Mouse (Mus musculus) CH12.LX (cell line): ENCODE results near the gene Tulp4. TPM values are rescaled to one million over a fixed set of nuclear protein-coding genes. Genes with fewer than 3 reads are reported as not detected.

Experiments used
- DNase-seq: peaks from one replicate; pipeline ENCODE4 v3.0.0-alpha.2; 2013; ENCODE audit errors: extremely low read depth
- H3K27ac ChIP-seq: 2 replicates; pipeline ENCODE4 v1.5.1; 2012; ENCODE audit warnings: low read depth, mild to moderate bottlenecking, control low read depth, moderate library complexity; ENCODE audit not compliant: insufficient read depth
- H3K27me3 ChIP-seq: replicated peaks from 2 replicates; pipeline ENCODE3; 2012; ENCODE audit warnings: inconsistent platforms
- H3K36me3 ChIP-seq, 2 experiments: replicated peaks in 1 of 2; 2 replicates each; pipeline versions ENCODE3 to v1.6.1; 2012; ENCODE audit warnings: inconsistent platforms in 1 of 2, low read length in 1 of 2, mild to moderate bottlenecking in 1 of 2, mixed read lengths in 1 of 2, moderate library complexity in 1 of 2; ENCODE audit not compliant: control insufficient read depth in 1 of 2, insufficient read depth in 1 of 2
- H3K4me1 ChIP-seq, 2 experiments: 2 replicates each; pipeline ENCODE4 v1.6.1; 2012; ENCODE audit warnings: inconsistent platforms in 1 of 2, moderate library complexity in 1 of 2; ENCODE audit not compliant: insufficient read depth in 2 of 2, control insufficient read depth in 1 of 2
- H3K4me2 ChIP-seq: 2 replicates; pipeline ENCODE4 v1.6.1; 2012; ENCODE audit warnings: low read depth, mild to moderate bottlenecking, control low read depth; ENCODE audit not compliant: poor library complexity, insufficient read depth, severe bottlenecking
- H3K4me3 ChIP-seq, 3 experiments: fragments of 150-350 bp in 1 of 3; sonication (generic) in 1 of 3; replicated peaks in 1 of 3; 2 replicates each; pipeline versions ENCODE3 to v1.5.1; 2011 to 2012; ENCODE audit warnings: low read depth in 2 of 3, low read length in 2 of 3, mild to moderate bottlenecking in 2 of 3, moderate library complexity in 2 of 3, control low read depth in 1 of 3, improper control_type of control experiment in 1 of 3, inconsistent platforms in 1 of 3, mixed read lengths in 1 of 3; ENCODE audit not compliant: poor library complexity in 1 of 3
- H3K79me2 ChIP-seq: replicated peaks from 2 replicates; pipeline ENCODE4 v1.6.1; 2012; ENCODE audit warnings: mild to moderate bottlenecking, moderate library complexity; ENCODE audit not compliant: control insufficient read depth, poor library complexity, insufficient read depth, severe bottlenecking; ENCODE audit errors: extremely low read depth
- H3K9ac ChIP-seq: 2 replicates; pipeline ENCODE4 v1.6.1; 2012; ENCODE audit warnings: low read depth, mild to moderate bottlenecking, control low read depth, moderate library complexity; ENCODE audit not compliant: insufficient read depth
- H3K9me3 ChIP-seq: replicated peaks from 2 replicates; pipeline ENCODE3; 2012; ENCODE audit warnings: low read length, inconsistent platforms, mixed read lengths
- CHD1 ChIP-seq: IDR thresholded peaks from 2 replicates; pipeline ENCODE4 v1.6.1; 2012; ENCODE audit warnings: low read depth, low read length, improper control_type of control experiment, inconsistent platforms
- CHD2 ChIP-seq: IDR thresholded peaks from 2 replicates; pipeline ENCODE4 v1.6.1; 2011; ENCODE audit warnings: low read length, improper control_type of control experiment
- CTCF ChIP-seq, 2 experiments: IDR thresholded peaks in 1 of 2; conservative IDR thresholded peaks in 1 of 2; 2 replicates each; pipeline ENCODE4 v1.5.1; 2011 to 2012; ENCODE audit warnings: low read depth in 2 of 2, low read length in 2 of 2, improper control_type of control experiment in 1 of 2, inconsistent platforms in 1 of 2, mild to moderate bottlenecking in 1 of 2, moderate library complexity in 1 of 2
- ELF1 ChIP-seq: IDR thresholded peaks from 2 replicates; pipeline ENCODE4 v1.6.1; 2014; ENCODE audit warnings: low read depth, mild to moderate bottlenecking, inconsistent platforms, low read length, improper control_type of control experiment
- GABPA ChIP-seq: IDR thresholded peaks from 2 replicates; pipeline ENCODE4 v1.6.1; 2012; ENCODE audit warnings: low read depth, low read length, improper control_type of control experiment, inconsistent platforms; ENCODE audit not compliant: insufficient replicate concordance
- HCFC1 ChIP-seq: IDR thresholded peaks from 2 replicates; pipeline ENCODE4 v1.6.1; 2012; ENCODE audit warnings: low read depth, mild to moderate bottlenecking, inconsistent platforms, low read length, improper control_type of control experiment
- IRF4 ChIP-seq: IDR thresholded peaks from 2 replicates; pipeline ENCODE4 v1.6.1; 2014; ENCODE audit warnings: low read depth, mild to moderate bottlenecking, inconsistent platforms, low read length, improper control_type of control experiment
- JUND ChIP-seq: conservative IDR thresholded peaks from 2 replicates; pipeline ENCODE4 v1.6.1; 2011; ENCODE audit warnings: low read depth, low read length, improper control_type of control experiment
- KAT2A ChIP-seq: IDR thresholded peaks from 2 replicates; pipeline ENCODE4 v1.6.1; 2012; ENCODE audit warnings: low read length, improper control_type of control experiment, inconsistent platforms; ENCODE audit not compliant: insufficient replicate concordance
- MAFK ChIP-seq: IDR thresholded peaks from 2 replicates; pipeline ENCODE4 v1.6.1; 2011; ENCODE audit warnings: low read length, improper control_type of control experiment; ENCODE audit not compliant: insufficient replicate concordance
- MAZ ChIP-seq: IDR thresholded peaks from 2 replicates; pipeline ENCODE4 v1.6.1; 2012; ENCODE audit warnings: low read depth, mild to moderate bottlenecking, inconsistent platforms, low read length, improper control_type of control experiment, moderate library complexity
- MEF2A ChIP-seq: IDR thresholded peaks from 2 replicates; pipeline ENCODE4 v1.6.1; 2014; ENCODE audit warnings: low read depth, mild to moderate bottlenecking, inconsistent platforms, low read length, improper control_type of control experiment, borderline replicate concordance
- MYC ChIP-seq: IDR thresholded peaks from 2 replicates; pipeline ENCODE4 v1.6.1; 2011; ENCODE audit warnings: low read depth, mild to moderate bottlenecking, improper control_type of control experiment, low read length
- NELFE ChIP-seq: IDR thresholded peaks from 2 replicates; pipeline ENCODE4 v1.6.1; 2011; ENCODE audit warnings: low read depth, low read length, improper control_type of control experiment
- PAX5 ChIP-seq: IDR thresholded peaks from 2 replicates; pipeline ENCODE4 v1.6.1; 2012; ENCODE audit warnings: low read length, inconsistent platforms, mixed read lengths
- POLR2A ChIP-seq: IDR thresholded peaks from 2 replicates; pipeline ENCODE4 v1.6.1; 2011; ENCODE audit warnings: low read depth, mild to moderate bottlenecking, improper control_type of control experiment, low read length
- RAD21 ChIP-seq: IDR thresholded peaks from 2 replicates; pipeline ENCODE4 v1.6.1; 2011; ENCODE audit warnings: low read depth, mild to moderate bottlenecking, low read length, improper control_type of control experiment, moderate library complexity
- RCOR1 ChIP-seq: conservative IDR thresholded peaks from 2 replicates; pipeline ENCODE4 v1.6.1; 2012; ENCODE audit warnings: low read depth, mild to moderate bottlenecking, inconsistent platforms, low read length, improper control_type of control experiment
- SIN3A ChIP-seq: IDR thresholded peaks from 2 replicates; pipeline ENCODE4 v1.6.1; 2012; ENCODE audit warnings: low read length, improper control_type of control experiment, inconsistent platforms
- UBTF ChIP-seq: IDR thresholded peaks from 2 replicates; pipeline ENCODE4 v1.6.1; 2012; ENCODE audit warnings: low read depth, mild to moderate bottlenecking, inconsistent platforms, low read length, improper control_type of control experiment, moderate library complexity
- ZC3H11A ChIP-seq: IDR thresholded peaks from 2 replicates; pipeline ENCODE4 v1.6.1; 2012; ENCODE audit warnings: low read depth, mild to moderate bottlenecking, inconsistent platforms, low read length, improper control_type of control experiment
- ZMIZ1 ChIP-seq: IDR thresholded peaks from 2 replicates; pipeline ENCODE4 v1.6.1; 2012; ENCODE audit warnings: low read depth, mild to moderate bottlenecking, inconsistent platforms, low read length, improper control_type of control experiment
- ZNF384 ChIP-seq: IDR thresholded peaks from 2 replicates; pipeline ENCODE4 v1.6.1; 2012; ENCODE audit warnings: low read depth, low read length, improper control_type of control experiment, inconsistent platforms
- dilution Hi-C: fragments of 300-500 bp; cut with MboI; formaldehyde crosslinking; loops from 2 replicates; pipeline ENCODE4 v1.14.3; 2020; ENCODE audit warnings: low sequenced_read_pairs; ENCODE audit not compliant: extremely low pct_unique_long_range_greater_than_20kb, extremely low pct_ligation_motif_present
- in situ Hi-C: fragments of 300-500 bp; cut with MboI; formaldehyde crosslinking; loops from 3 replicates; pipeline ENCODE4 v1.14.3; 2019; ENCODE audit warnings: low sequenced_read_pairs, low pct_ligation_motif_present, low pct_unique_long_range_greater_than_20kb, mixed read lengths
- polyA plus RNA-seq: library from polyadenylated mRNA; unstranded; fragments of >175 nt; gene quantifications from 2 replicates; pipeline ENCODE4 v1.2.1, GENCODE M21; 2012; ENCODE audit warnings: low read depth; ENCODE audit not compliant: insufficient read length
- total RNA-seq, 2 experiments: library from RNA; depleted of rRNA; stranded (reverse); fragments of 300-350 nt in 1 of 2; fragments of >200 nt in 1 of 2; gene quantifications; 2 replicates each; pipeline ENCODE4 v1.2.3; 2012 to 2014

Gene Tulp4
- total and polyA plus RNA-seq, 3 experiments: 7.8 to 50.7 (median 33.6) TPM

GRCm38 (mm10) chr17:6174574-6174973 lies 68.3 kb downstream of the Tulp4 start:
- DNase-seq: no peak
- in situ Hi-C loops (no loop called here), dilution Hi-C loops (no loop called here)
- Histone ChIP-seq H3K9me3 (peaks cover 5% of the 10 kb centered on the region), H3K27ac (no peak overlapping the region), H3K4me1 (peaks cover 4 to 15% of the 10 kb centered on the region in 2 experiments; a peak in 3 of 4 replicates), H3K27me3 (no peaks in the 10 kb centered on the region), H3K4me3 (no peak overlapping the region), H3K36me3 (peaks cover 0 to 19% of the 10 kb centered on the region in 2 experiments)
- TF ChIP-seq RAD21: no peak
- TF ChIP-seq SIN3A: no peak
- TF ChIP-seq MAZ: no peak
- no peak for TF ChIP-seq IRF4
- no peak for TF ChIP-seq ZMIZ1
- TF ChIP-seq CTCF (conservative IDR thresholded peaks at IDR 0.05 in 1 of 2, IDR thresholded peaks at IDR 0.05 in 1 of 2; ENCODE audit: low read depth in 2 of 2, low read length in 2 of 2): no peak
- TF ChIP-seq CHD1: no peak
- TF ChIP-seq HCFC1: no peak
- TF ChIP-seq JUND: no peak
- no peak for TF ChIP-seq POLR2A
- no peak for TF ChIP-seq MYC
- no peak for TF ChIP-seq NELFE
- no peak for TF ChIP-seq ELF1
- TF ChIP-seq ZNF384: no peak
- TF ChIP-seq KAT2A: no peak
- no peak for TF ChIP-seq RCOR1
- no peak for TF ChIP-seq MEF2A
- no peak for TF ChIP-seq GABPA
- TF ChIP-seq, all 38 proteins: peak for 0
- no peak overlapping the region for H3K9ac ChIP-seq
- no peaks in the 10 kb centered on the region for H3K79me2 ChIP-seq
- no peak overlapping the region for H3K4me2 ChIP-seq

GRCm38 (mm10) chr17:6178564-6179267 lies 72.5 kb downstream of the Tulp4 start:
- Histone ChIP-seq H3K27me3 (no peaks in the 10 kb centered on the region), H3K4me1 (no peaks in the 10 kb centered on the region), H3K36me3 (peaks cover 0 to 28% of the 10 kb centered on the region in 2 experiments), H3K4me2 (no peak overlapping the region), H3K79me2 (no peaks in the 10 kb centered on the region), H3K9ac (no peak overlapping the region), H3K27ac (no peak overlapping the region), H3K4me3 (no peak overlapping the region), H3K9me3 (peaks cover 5% of the 10 kb centered on the region)
- dilution Hi-C loops: no loop called here
- DNase-seq: no peak
- TF ChIP-seq HCFC1: no peak
- no peak for TF ChIP-seq MAFK
- no peak for TF ChIP-seq PAX5
- no peak for TF ChIP-seq ZC3H11A
- TF ChIP-seq UBTF: no peak
- no peak for TF ChIP-seq MEF2A
- no peak for TF ChIP-seq CHD2
- in situ Hi-C loops: no loop called here
